Comparison of ENCODE assay signal across 21 mouse cellular contexts in genomic region chr4:47397951-47398687, GRCm38 (mm10). TPM values are rescaled to one million over a fixed set of nuclear protein-coding genes. Genes with fewer than 3 reads are reported as not detected.
DNase-seq lines count a peak whose midpoint lies in the region; ATAC-seq and TF ChIP-seq lines count a peak whose summit lies in the region.
"Had no signal": no experiment of that assay in that cellular context is flagged by ENCODE, and none has a peak within 500 bp of the region (broad histone marks: within the 10 kb centered on the region; RNA-seq: fewer than 3 reads in every experiment).

No protein-coding gene starts in this region.

- H3K36me3 ChIP-seq in G1E (replicated peaks), result peaks cover 42% of the 10 kb centered on the region
- 0 out of 2 replicates have a peak, but pooled peaks cover 4% of the 10 kb centered on the region for H3K36me3 ChIP-seq in splenic B cell, adult 2 months (ENCODE audit: control insufficient read depth, insufficient read depth, low read length, poor library complexity, severe bottlenecking)

- peak; percentile 61 for DNase-seq in A20 (ENCODE audit: low read depth, low spot score)
- DNase-seq in G1E (ENCODE audit: low spot score), result peak; percentile 16
- DNase-seq in splenic B cell, adult 2 months (ENCODE audit: low read depth, low spot score), result peak; percentile 27
- DNase-seq in cerebellum, postnatal 10 days, result no peak
- DNase-seq in urinary bladder, postnatal 36 days (ENCODE audit: low spot score in 2 of 2), result no peak
- no peak for DNase-seq in layer of hippocampus, postnatal 14 days (ENCODE audit: low spot score in 2 of 2)
- DNase-seq: adrenal gland, postnatal 14 days; cerebellum, adult 11-12 months; cerebellum, adult 9-10 months; cerebellum, postnatal 36 days; heart, postnatal 10 days; heart, postnatal 4 days had no signal

- no peaks in the 10 kb centered on the region for H3K9me3 ChIP-seq in G1E (replicated peaks)
- H3K9me3 ChIP-seq: embryonic facial prominence, embryonic 10.5 days; heart, embryonic 10.5 days; hindbrain, embryonic 12.5 days had no signal

- no peak overlapping the region for H3K4me3 ChIP-seq in G1E (ENCODE audit: low read depth, low read length)
- H3K4me3 ChIP-seq: embryonic facial prominence, embryonic 10.5 days; heart, embryonic 10.5 days; hindbrain, embryonic 12.5 days had no signal

- ATAC-seq in G1E (ENCODE audit: extremely low read depth, insufficient number of reproducible peaks, low FRiP score, poor library complexity, severe bottlenecking), result peak; percentile 61
- ATAC-seq in granulocyte monocyte progenitor cell, adult 5-6 weeks (replicated peaks; ENCODE audit: poor library complexity, severe bottlenecking), result peak; percentile 48
- ATAC-seq: activated CD4-positive, CD25-positive, alpha-beta regulatory T cell, adult 4 months; forebrain, embryonic 14.5 days; hindbrain, embryonic 16.5 days; inflammation-experienced regulatory T-cells, adult 6 months; intestine, postnatal 0 days had no signal

- H3K4me1 ChIP-seq in G1E (ENCODE audit: insufficient read depth, low read depth, low read length), result peaks cover 42% of the 10 kb centered on the region
- H3K4me1 ChIP-seq: embryonic facial prominence, embryonic 10.5 days; heart, embryonic 10.5 days; hindbrain, embryonic 12.5 days had no signal

- no peaks in the 10 kb centered on the region for H3K27me3 ChIP-seq in G1E (ENCODE audit: insufficient read depth, low read length)
- H3K27me3 ChIP-seq in splenic B cell, adult 2 months (ENCODE audit: control insufficient read depth, insufficient read depth, low read length, poor library complexity, severe bottlenecking), result no peaks in the 10 kb centered on the region
- H3K27me3 ChIP-seq: hindbrain, embryonic 12.5 days had no signal

- TF ChIP-seq CTCF in G1E (IDR thresholded peaks at IDR 0.05; ENCODE audit: low read depth, low read length), result no peak

RNA-seq across cellular contexts. Expression of gene Tgfbr1, which starts 45.1 kb away (rescaled TPM):
- 26.6 and 27.5 TPM in 2 replicates for total RNA-seq in G1E (2014; fragmentation: Nextera tagmentation)
- total RNA-seq in G1E (2017), result 62.7 and 65.1 TPM in 2 replicates
- polyA plus RNA-seq in G1E (2012), result 1.7 TPM in 2 replicates
- total RNA-seq in granulocyte monocyte progenitor cell, adult 5-6 weeks (2014; fragmentation: Nextera tagmentation), result 14.0 and 18.4 TPM in 2 replicates
- 19.1 and 21.8 TPM in 2 replicates for total RNA-seq in granulocyte monocyte progenitor cell, adult 5-6 weeks (2017)
- 10 to 100 TPM; 24.5 to 26.1 TPM for total RNA-seq in layer of hippocampus, postnatal 14 days (2021)

Comparison
In these comparisons a context has a peak if more than half of its experiments do, and no peak if none do; other contexts are left out.
1. DNase-seq: peak in A20 (single experiment), G1E (single experiment) and splenic B cell, adult 2 months (single experiment); none in cerebellum, postnatal 10 days (0 of 2), urinary bladder, postnatal 36 days (0 of 2) and layer of hippocampus, postnatal 14 days (0 of 2).